In genomic region chr11:3330566-3330965, GRCm38 (mm10) we compare ENCODE assay signal across 8 mouse cellular contexts. TPM values are rescaled to one million over a fixed set of nuclear protein-coding genes. Genes with fewer than 3 reads are reported as not detected.
A peak's percentile ranks its signal among the peaks of the same experiment; 100 is the strongest.
DNase-seq lines count a peak whose midpoint lies in the region; ATAC-seq and TF ChIP-seq lines count a peak whose summit lies in the region.

No protein-coding gene starts in this region.

- DNase-seq in adrenal gland, adult 18-20 months (ENCODE audit: low spot score in 2 of 2), result peak; percentile 67 to 74
- DNase-seq in embryo, embryonic 11 days, result peak; percentile 84
- peak; percentile 80 to 84 for DNase-seq in left cerebral cortex, postnatal 36 days (ENCODE audit: low spot score in 2 of 2)
- peak; percentile 54 for DNase-seq in mesoderm, embryonic 11.5 days (ENCODE audit: low read depth, low spot score)
- peak; percentile 83 to 85 for DNase-seq in right cerebral cortex, postnatal 36 days (ENCODE audit: low spot score in 2 of 2)
- peak; percentile 60 for DNase-seq in yolk sac, embryonic 10.5 days (ENCODE audit: low spot score)

- peak overlapping the region; percentile 42 for H3K4me3 ChIP-seq in intestine, postnatal 0 days (ENCODE audit: low read depth, low read length)

- H3K4me2 ChIP-seq in intestine, postnatal 0 days (replicated peaks; ENCODE audit: low read depth), result peak overlapping the region; percentile 82

- H3K4me1 ChIP-seq in intestine, postnatal 0 days (replicated peaks; ENCODE audit: control insufficient read depth, insufficient read depth, low read length), result no peaks in the 10 kb centered on the region; the same call in 1 of the 2 replicates

- H3K27me3 ChIP-seq in intestine, postnatal 0 days (replicated peaks; ENCODE audit: control insufficient read depth, insufficient read depth, low read length), result no peaks in the 10 kb centered on the region

- 4% methylated on average over 9 of the region's 9 CpGs for WGBS in intestine, postnatal 0 days

- H3K9me3 ChIP-seq in intestine, postnatal 0 days (ENCODE audit: control insufficient read depth), result no peaks in the 10 kb centered on the region

- TF ChIP-seq CTCF in intestine, postnatal 0 days (IDR thresholded peaks at IDR 0.05; ENCODE audit: low read depth), result peak; percentile 63

- no peaks in the 10 kb centered on the region for H3K36me3 ChIP-seq in intestine, postnatal 0 days (ENCODE audit: control insufficient read depth, insufficient read depth)

- peak overlapping the region; percentile 26 for H3K9ac ChIP-seq in intestine, postnatal 0 days (ENCODE audit: low read depth, low read length)

- intact Hi-C loops in left cerebral cortex, postnatal 36 days (cut with DNase I), result loop anchor here (2.0 kb wide), 1 partner anchor 40 kb away; no protein-coding TSS in a partner anchor

- 0 out of 2 replicates have a peak overlapping the region, but pooled peaks have one; percentile 30 for H3K27ac ChIP-seq in intestine, postnatal 0 days (ENCODE audit: low read depth, low read length)

- peak; percentile 42 for ATAC-seq in granulocyte monocyte progenitor cell, adult 5-6 weeks (replicated peaks; ENCODE audit: poor library complexity, severe bottlenecking)
- no peak for ATAC-seq in intestine, postnatal 0 days

RNA-seq across cellular contexts. Expression of gene Pik3ip1, which starts 0.4 kb away (rescaled TPM):
- 10 to 100 TPM in 1 of 2 experiments, 1 to 10 TPM in 1; 9.1 to 12.0 TPM for total RNA-seq in adrenal gland, adult 18-20 months (2021)
- total RNA-seq in granulocyte monocyte progenitor cell, adult 5-6 weeks (2014; fragmentation: Nextera tagmentation), result 30.2 and 35.9 TPM in 2 replicates
- 44.8 and 63.1 TPM in 2 replicates for total RNA-seq in granulocyte monocyte progenitor cell, adult 5-6 weeks (2017)
- 6.5 and 6.8 TPM in 2 replicates for polyA plus RNA-seq in intestine, postnatal 0 days (2015; fragmentation: Nextera tagmentation; extraction: Ambion mirVana)
- total RNA-seq in left cerebral cortex, postnatal 36 days (2021), result 10 to 100 TPM; 32.6 to 34.3 TPM

RNA-seq across cellular contexts. Expression of gene Patz1, which starts 41.9 kb away (rescaled TPM):
- total RNA-seq in adrenal gland, adult 18-20 months (2021), result 10 to 100 TPM; 16.1 to 24.6 TPM
- total RNA-seq in granulocyte monocyte progenitor cell, adult 5-6 weeks (2014; fragmentation: Nextera tagmentation), result 98.0 and 105 TPM in 2 replicates
- total RNA-seq in granulocyte monocyte progenitor cell, adult 5-6 weeks (2017), result 65.0 and 73.9 TPM in 2 replicates
- polyA plus RNA-seq in intestine, postnatal 0 days (2015; fragmentation: Nextera tagmentation; extraction: Ambion mirVana), result 10.7 and 12.1 TPM in 2 replicates
- total RNA-seq in left cerebral cortex, postnatal 36 days (2021), result 10 to 100 TPM; 48.3 to 49.2 TPM
